Mouse (Mus musculus) retina, embryonic 14.5 days (tissue): ENCODE results near the gene Cubn.

Source experiments
- DNase-seq: peaks from one replicate; pipeline ENCODE4 v3.0.0-alpha.2; 2015; ENCODE audit warnings: low spot score

The Cubn gene

DNA sequence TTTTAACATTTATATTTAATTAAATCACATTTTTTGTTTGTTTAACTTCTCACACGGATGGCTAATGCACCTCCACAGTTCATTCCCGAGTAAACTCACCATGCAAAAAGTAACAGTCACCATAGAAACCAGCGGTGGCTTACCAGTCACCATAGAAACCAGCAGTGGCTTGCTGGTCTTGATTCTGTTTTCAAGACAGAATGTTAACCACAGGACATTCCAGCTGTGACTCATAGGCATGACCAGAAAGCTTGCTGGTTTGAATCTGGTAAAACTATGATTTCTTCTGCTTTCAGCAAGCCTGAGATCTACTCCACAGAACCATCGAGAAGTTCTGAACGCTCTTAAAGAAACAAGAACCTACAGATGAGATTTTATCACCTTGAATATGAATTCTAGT, 84.3 kb downstream of the Cubn start:
- peak; percentile 37 for DNase-seq

GRCm38 (mm10) chr2:13404986-13405678, 86.5 kb downstream of the Cubn start:
- DNase-seq, result no peak

DNA sequence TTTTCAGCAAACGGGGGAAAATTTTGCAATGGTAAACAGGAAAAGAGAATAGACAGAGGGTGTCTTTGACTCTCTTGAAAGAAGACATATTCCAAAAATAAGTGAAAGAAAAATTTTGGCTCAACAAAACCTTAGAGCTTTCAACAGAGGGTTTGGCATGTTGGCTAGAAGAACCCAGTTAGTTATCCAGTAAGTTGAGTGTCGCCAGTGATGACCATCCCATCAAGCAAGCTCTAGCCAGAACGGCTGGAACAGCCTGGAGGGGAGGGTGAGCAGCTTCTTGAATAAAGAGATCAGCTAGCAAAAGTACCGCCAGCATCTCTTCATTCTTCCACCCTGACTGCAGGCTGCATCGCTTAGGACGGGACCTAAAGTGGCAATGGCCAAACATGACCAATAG, 90.8 kb downstream of the Cubn start:
- no peak for DNase-seq

- DNase-seq, result no peak
Observed at GRCm38 (mm10) chr2:13399480-13400072, 92.0 kb downstream of the Cubn start.

DNA sequence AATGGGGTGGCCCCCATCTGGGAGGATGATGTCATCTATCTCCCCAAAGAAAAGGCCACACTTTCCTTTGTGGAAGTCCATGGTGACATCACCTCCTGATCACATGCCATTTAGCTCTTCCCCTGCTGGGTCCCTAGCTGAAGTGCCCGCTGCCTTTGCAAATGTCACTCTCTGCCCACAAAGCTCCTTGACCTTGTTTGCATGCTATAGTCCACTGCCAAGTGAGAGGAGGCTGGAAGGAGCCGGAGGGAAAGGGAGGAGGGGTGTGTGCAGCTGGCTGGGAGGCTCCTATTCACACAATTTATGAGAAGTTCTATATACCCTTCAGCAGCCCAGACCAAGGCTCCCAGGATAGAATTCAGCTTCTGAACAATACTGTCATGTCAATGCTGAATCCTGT, 92.7 kb downstream of the Cubn start:
- peak; percentile 51 for DNase-seq

- DNase-seq, result no peak
Observed at GRCm38 (mm10) chr2:13398551-13398950, 93.1 kb downstream of the Cubn start.

DNA sequence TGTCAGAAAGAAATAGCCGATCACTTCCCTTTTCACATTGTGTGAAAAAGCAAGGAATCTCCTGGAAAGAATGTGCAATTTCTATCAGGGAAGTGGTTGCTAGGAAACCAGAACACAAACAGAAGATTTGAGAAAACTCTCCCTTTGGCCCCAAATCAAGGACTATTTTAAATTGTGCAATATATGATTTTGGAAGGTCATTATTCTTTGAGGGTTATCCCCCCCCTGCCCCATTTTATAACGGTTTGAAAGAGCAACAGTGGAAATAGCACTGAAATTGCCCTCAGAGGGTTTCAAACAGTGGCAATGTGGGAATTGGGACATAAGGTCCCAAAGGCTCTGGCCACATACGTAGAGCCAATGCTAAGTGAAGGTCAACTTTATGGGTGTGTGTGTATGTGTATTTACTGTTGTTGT, 95.5 kb downstream of the Cubn start:
- no peak for DNase-seq

GRCm38 (mm10) chr2:13391018-13391417, 100.6 kb downstream of the Cubn start:
- DNase-seq, result no peak

GRCm38 (mm10) chr2:13386631-13387030, 105.0 kb downstream of the Cubn start:
- DNase-seq, result no peak

DNA sequence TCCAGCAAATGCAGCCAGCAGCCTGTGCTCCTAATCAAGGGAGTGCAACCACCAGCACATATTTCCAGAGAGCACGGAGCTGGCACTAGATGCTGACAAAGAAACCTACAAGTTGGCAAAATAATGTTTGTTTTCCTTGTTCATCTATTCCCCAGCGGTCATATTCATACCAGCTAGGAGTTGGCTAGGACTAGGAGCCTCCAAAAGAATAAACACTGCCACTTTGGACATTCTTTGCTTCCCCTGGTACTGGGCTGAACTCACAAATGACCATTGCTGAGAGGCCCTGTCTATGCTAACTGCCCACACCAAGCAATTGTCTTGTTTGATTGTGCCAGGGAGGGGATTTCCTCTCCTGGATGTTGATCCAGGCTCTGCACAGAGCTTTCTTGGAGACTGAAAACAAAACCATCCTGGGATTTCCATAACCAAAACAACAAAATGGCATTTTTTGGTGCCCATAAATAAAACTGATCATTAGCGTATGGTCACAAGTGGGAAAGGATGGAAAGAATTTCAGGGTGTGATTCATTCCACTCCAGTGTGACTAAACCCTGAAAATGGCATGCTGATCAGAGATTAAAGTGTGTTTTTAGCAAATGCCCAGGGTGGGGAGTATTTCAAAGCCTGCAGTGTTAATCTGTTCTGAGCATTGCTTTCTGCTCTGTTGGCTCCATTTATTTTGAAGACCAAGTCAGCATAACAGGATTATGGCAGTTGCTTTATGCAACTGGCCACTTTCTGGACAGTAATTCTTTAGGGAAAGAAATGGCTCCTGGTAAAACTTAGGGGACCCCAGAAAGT, 105.9 kb downstream of the Cubn start:
- peak; percentile 46 for DNase-seq

GRCm38 (mm10) chr2:13384775-13385541, 106.7 kb downstream of the Cubn start:
- DNase-seq, result peak; percentile 24

DNA sequence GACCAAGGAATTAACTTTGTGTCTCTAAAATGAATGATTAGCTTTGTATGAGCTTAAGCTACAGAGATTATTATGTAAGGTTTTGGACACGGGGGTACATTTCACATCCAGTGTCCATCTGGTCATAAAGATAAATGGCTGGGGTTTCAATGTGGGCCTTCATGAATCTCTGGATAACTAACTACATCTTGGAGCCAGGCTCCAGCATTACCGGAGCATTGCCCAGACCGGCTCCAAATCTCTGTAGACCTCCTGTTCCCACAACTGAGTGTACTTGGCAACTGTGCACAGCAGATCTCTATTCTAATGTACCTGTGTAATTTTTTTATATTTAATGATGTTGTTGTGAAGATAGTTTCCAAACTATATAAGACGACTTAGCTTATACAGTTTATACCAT, 115.4 kb downstream of the Cubn start:
- no peak for DNase-seq

GRCm38 (mm10) chr2:13373291-13373690, 118.3 kb downstream of the Cubn start:
- no peak for DNase-seq

GRCm38 (mm10) chr2:13372825-13373224, 118.8 kb downstream of the Cubn start:
- DNase-seq, result peak; percentile 25

GRCm38 (mm10) chr2:13372256-13372824, 119.3 kb downstream of the Cubn start:
- DNase-seq, result peak; percentile 70

DNA sequence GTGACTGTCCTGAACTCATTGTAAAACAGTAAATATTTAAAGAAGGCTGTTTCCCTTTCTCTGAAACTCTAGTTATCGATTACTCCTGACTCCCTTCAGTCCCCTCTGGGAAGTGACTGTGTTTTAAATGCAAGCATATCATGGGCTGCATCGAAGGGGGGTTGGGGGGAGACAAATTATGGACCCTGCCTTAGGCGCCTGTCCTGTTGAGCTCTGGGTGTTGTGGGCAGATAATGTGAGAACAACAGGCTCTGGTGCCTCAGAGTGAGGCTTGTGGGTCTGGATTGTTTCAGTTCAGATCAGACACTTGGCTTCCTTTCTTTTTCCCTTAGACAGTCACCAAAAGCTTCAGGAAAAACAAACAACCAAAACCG, 119.8 kb downstream of the Cubn start:
- DNase-seq, result peak; percentile 14

- DNase-seq, result no peak
Observed at GRCm38 (mm10) chr2:13371072-13371796, 120.4 kb downstream of the Cubn start.

GRCm38 (mm10) chr2:13370556-13370955, 121.1 kb downstream of the Cubn start:
- no peak for DNase-seq

DNA sequence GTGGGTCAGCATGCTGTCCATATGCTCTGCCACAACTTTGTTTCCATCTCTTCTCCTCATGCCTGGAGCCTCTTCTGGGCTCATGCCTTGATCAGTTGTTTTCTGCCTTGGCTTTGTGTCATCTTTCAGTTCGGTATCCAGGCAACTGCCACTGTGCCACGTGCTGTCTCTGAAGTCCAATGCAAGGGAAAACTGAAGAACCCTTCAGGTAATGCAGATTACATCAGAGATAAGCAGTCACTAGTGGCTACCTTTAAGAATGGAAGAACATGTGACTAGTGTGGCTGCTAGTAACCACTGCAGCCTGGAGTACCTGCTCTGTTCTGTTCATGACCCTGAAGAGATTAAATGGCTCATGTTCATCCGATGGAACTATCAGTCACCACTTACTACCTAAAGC, 123.1 kb downstream of the Cubn start:
- no peak for DNase-seq

GRCm38 (mm10) chr2:13357885-13358552, 133.6 kb downstream of the Cubn start:
- no peak for DNase-seq

- DNase-seq, result no peak
Observed at GRCm38 (mm10) chr2:13352775-13353174, 138.8 kb downstream of the Cubn start.
